Mouse (Mus musculus): Measurements from ENCODE around the gene Gadl1.

- TF ChIP-seq POLR2A (IDR thresholded peaks at IDR 0.05; ENCODE audit: insufficient read depth, low read depth, low read length) (no peak), CTCF (IDR thresholded peaks at IDR 0.05; ENCODE audit: insufficient read depth, low read depth, low read length) (no peak)
These were observed 155.5 kb downstream of the Gadl1 start for GRCm38 (mm10) chr9:116064774-116065173.
